Mouse (Mus musculus): ENCODE data around the gene Tmem141. TPM values are rescaled to one million over a fixed set of nuclear protein-coding genes. Genes with fewer than 3 reads are reported as not detected.

Gene Tmem141
- polyA plus RNA-seq, 1 experiment, result 34.8 TPM

- TF ChIP-seq CTCF (IDR thresholded peaks at IDR 0.05; ENCODE audit: borderline replicate concordance, extremely low read depth, insufficient read depth, insufficient read length) (no peak), POLR2A (IDR thresholded peaks at IDR 0.05; ENCODE audit: borderline replicate concordance, extremely low read depth, insufficient read depth, insufficient read length, poor library complexity, severe bottlenecking) (no peak)
- peak; percentile 25 for DNase-seq (ENCODE audit: low read depth)
Observed at GRCm38 (mm10) chr2:25576965-25577891, 44.6 kb downstream of the Tmem141 start.

GRCm38 (mm10) chr2:25576028-25576850 lies 45.6 kb downstream of the Tmem141 start:
- no peak for DNase-seq (ENCODE audit: low read depth)
- TF ChIP-seq POLR2A (IDR thresholded peaks at IDR 0.05; ENCODE audit: borderline replicate concordance, extremely low read depth, insufficient read depth, insufficient read length, poor library complexity, severe bottlenecking), result no peak

GRCm38 (mm10) chr2:25575432-25576027 lies 46.3 kb downstream of the Tmem141 start:
- DNase-seq (ENCODE audit: low read depth), result no peak
- no peak for TF ChIP-seq POLR2A (IDR thresholded peaks at IDR 0.05; ENCODE audit: borderline replicate concordance, extremely low read depth, insufficient read depth, insufficient read length, poor library complexity, severe bottlenecking)
- TF ChIP-seq CTCF (IDR thresholded peaks at IDR 0.05; ENCODE audit: borderline replicate concordance, extremely low read depth, insufficient read depth, insufficient read length), result no peak

- TF ChIP-seq POLR2A (IDR thresholded peaks at IDR 0.05; ENCODE audit: borderline replicate concordance, extremely low read depth, insufficient read depth, insufficient read length, poor library complexity, severe bottlenecking) (peak; percentile 38; the same call in 1 of the 2 replicates), CTCF (IDR thresholded peaks at IDR 0.05; ENCODE audit: borderline replicate concordance, extremely low read depth, insufficient read depth, insufficient read length) (no peak)
- peak; percentile 99 for DNase-seq (ENCODE audit: low read depth)
Observed at GRCm38 (mm10) chr2:25574579-25575431, 47.0 kb downstream of the Tmem141 start, which contains the start of the genes Mamdc4 and Phpt1. Gene Mamdc4, minus strand, starts transcription at chr2:25574845. Gene Phpt1, minus strand, starts transcription at chr2:25575224.

- no peak for TF ChIP-seq POLR2A (IDR thresholded peaks at IDR 0.05; ENCODE audit: borderline replicate concordance, extremely low read depth, insufficient read depth, insufficient read length, poor library complexity, severe bottlenecking)
- no peak for TF ChIP-seq CTCF (IDR thresholded peaks at IDR 0.05; ENCODE audit: borderline replicate concordance, extremely low read depth, insufficient read depth, insufficient read length)
Observed at GRCm38 (mm10) chr2:25574136-25574535, 47.7 kb downstream of the Tmem141 start.

GRCm38 (mm10) chr2:25573068-25573467 lies 48.7 kb downstream of the Tmem141 start:
- DNase-seq (ENCODE audit: low read depth), result no peak
- no peak for TF ChIP-seq POLR2A (IDR thresholded peaks at IDR 0.05; ENCODE audit: borderline replicate concordance, extremely low read depth, insufficient read depth, insufficient read length, poor library complexity, severe bottlenecking)
- no peak for TF ChIP-seq CTCF (IDR thresholded peaks at IDR 0.05; ENCODE audit: borderline replicate concordance, extremely low read depth, insufficient read depth, insufficient read length)

More at GRCm38 (mm10) chr2:25574136-25574535, 47.7 kb downstream of the Tmem141 start:
- no peak for DNase-seq (ENCODE audit: low read depth)

GRCm38 (mm10) chr2:25571221-25571620 lies 50.6 kb downstream of the Tmem141 start:
- no peak for TF ChIP-seq POLR2A (IDR thresholded peaks at IDR 0.05; ENCODE audit: borderline replicate concordance, extremely low read depth, insufficient read depth, insufficient read length, poor library complexity, severe bottlenecking)
- TF ChIP-seq CTCF (IDR thresholded peaks at IDR 0.05; ENCODE audit: borderline replicate concordance, extremely low read depth, insufficient read depth, insufficient read length), result no peak
- DNase-seq (ENCODE audit: low read depth), result no peak

Other genes starting within 250 kb of the Tmem141 start
- gene Sapcd2, start 249.7 kb downstream of the Tmem141 start, polyA plus RNA-seq (2012; rRNA removed), result 20.1 and 48.8 TPM in 2 replicates
- gene Entpd2, start 226.1 kb downstream of the Tmem141 start, polyA plus RNA-seq (2012; rRNA removed), result 2.2 and 2.3 TPM in 2 replicates
- 621 and 644 TPM in 2 replicates for gene Npdc1, start 222.7 kb downstream of the Tmem141 start, polyA plus RNA-seq (2012; rRNA removed)
- gene Fut7, start 198.7 kb downstream of the Tmem141 start, polyA plus RNA-seq (2012; rRNA removed), result 0.42 and 0.57 TPM in 2 replicates
- gene Abca2, start 193.3 kb downstream of the Tmem141 start, polyA plus RNA-seq (2012; rRNA removed), result 29.8 and 60.6 TPM in 2 replicates
- 1.1 and 1.9 TPM in 2 replicates for gene Clic3, start 165.2 kb downstream of the Tmem141 start, polyA plus RNA-seq (2012; rRNA removed)
- 109 and 142 TPM in 2 replicates for gene Paxx, start 160.9 kb downstream of the Tmem141 start, polyA plus RNA-seq (2012; rRNA removed)
- gene Ptgds, start 152.0 kb downstream of the Tmem141 start, polyA plus RNA-seq (2012; rRNA removed), result 60.4 and 73.5 TPM in 2 replicates
- not detected in 2 replicates for gene Lcn12, start 128.1 kb downstream of the Tmem141 start, polyA plus RNA-seq (2012; rRNA removed)
- 27.8 and 61.1 TPM in 2 replicates for gene Fbxw5, start 121.3 kb downstream of the Tmem141 start, polyA plus RNA-seq (2012; rRNA removed)
- 1.9 and 3.6 TPM in 2 replicates for gene C8g, start 120.3 kb downstream of the Tmem141 start, polyA plus RNA-seq (2012; rRNA removed)
- gene Traf2, start 75.1 kb downstream of the Tmem141 start, polyA plus RNA-seq (2012; rRNA removed), result 12.6 and 13.8 TPM in 2 replicates
- gene Edf1, start 64.2 kb downstream of the Tmem141 start, polyA plus RNA-seq (2012; rRNA removed), result 166 and 189 TPM in 2 replicates
- gene Mamdc4, start 47.2 kb downstream of the Tmem141 start, polyA plus RNA-seq (2012; rRNA removed), result 5.0 and 8.2 TPM in 2 replicates
- 138 and 169 TPM in 2 replicates for gene Phpt1, start 46.8 kb downstream of the Tmem141 start, polyA plus RNA-seq (2012; rRNA removed)
- gene Ajm1, start 40.2 kb downstream of the Tmem141 start, polyA plus RNA-seq (2012; rRNA removed), result 24.5 and 30.3 TPM in 2 replicates
- gene Rabl6, start 13.5 kb downstream of the Tmem141 start, polyA plus RNA-seq (2012; rRNA removed), result 86.1 and 87.9 TPM in 2 replicates
- 0.03 and 0.07 TPM in 2 replicates for gene Ccdc183, start 4.3 kb downstream of the Tmem141 start, polyA plus RNA-seq (2012; rRNA removed)
- 0.92 and 0.97 TPM in 2 replicates for gene Fcna, start 6.0 kb upstream of the Tmem141 start, polyA plus RNA-seq (2012; rRNA removed)
- gene Lcn8, start 31.1 kb upstream of the Tmem141 start, polyA plus RNA-seq (2012; rRNA removed), result 0.24 TPM in 1 of 2 replicates, not detected in the other
- not detected in 2 replicates for gene Lcn5, start 35.9 kb upstream of the Tmem141 start, polyA plus RNA-seq (2012; rRNA removed)
- gene Lcn6, start 54.8 kb upstream of the Tmem141 start, polyA plus RNA-seq (2012; rRNA removed), result not detected in 2 replicates
- gene Lcn10, start 60.7 kb upstream of the Tmem141 start, polyA plus RNA-seq (2012; rRNA removed), result not detected in 2 replicates
- gene Obp2a, start 78.0 kb upstream of the Tmem141 start, polyA plus RNA-seq (2012; rRNA removed), result not detected in 2 replicates
- gene Bmyc, start 84.7 kb upstream of the Tmem141 start, polyA plus RNA-seq (2012; rRNA removed), result 64.5 and 74.8 TPM in 2 replicates
- not detected in 2 replicates for gene Obp2b, start 115.0 kb upstream of the Tmem141 start, polyA plus RNA-seq (2012; rRNA removed)
- gene Lcn3, start 143.6 kb upstream of the Tmem141 start, polyA plus RNA-seq (2012; rRNA removed), result not detected in 2 replicates
- gene Lcn11, start 155.0 kb upstream of the Tmem141 start, polyA plus RNA-seq (2012; rRNA removed), result not detected in 2 replicates
- gene Gm13539, start 160.3 kb upstream of the Tmem141 start, polyA plus RNA-seq (2012; rRNA removed), result not detected in 2 replicates
- not detected in 2 replicates for gene Glt6d1, start 193.8 kb upstream of the Tmem141 start, polyA plus RNA-seq (2012; rRNA removed)
- not detected in 2 replicates for gene Lcn9, start 201.1 kb upstream of the Tmem141 start, polyA plus RNA-seq (2012; rRNA removed)
- gene Sohlh1, start 225.2 kb upstream of the Tmem141 start, polyA plus RNA-seq (2012; rRNA removed), result not detected in 2 replicates
- gene Kcnt1, start 241.7 kb upstream of the Tmem141 start, polyA plus RNA-seq (2012; rRNA removed), result 52.1 and 60.1 TPM in 2 replicates